Mouse (Mus musculus) hindbrain, embryonic 12.5 days (tissue): ENCODE measurements around the gene Map3k1. TPM values are rescaled to one million over a fixed set of nuclear protein-coding genes. Genes with fewer than 3 reads are reported as not detected.

Experiments
- ATAC-seq: fragments of 200-750 bp; cut with Nextera tagmentation; 2 replicates; pipeline ENCODE4 v1.8.0; 2017; ENCODE audit warnings: moderate TSS enrichment; ENCODE audit not compliant: low FRiP score
- H3K27ac ChIP-seq: fragments of 300-500 bp; sonication (generic); 2 replicates; pipeline ENCODE4 v1.5.1; 2016; ENCODE audit warnings: mild to moderate bottlenecking
- H3K27me3 ChIP-seq: fragments of 300-500 bp; sonication (generic); 2 replicates; pipeline ENCODE4 v1.6.1; 2016; ENCODE audit warnings: mild to moderate bottlenecking
- H3K36me3 ChIP-seq: fragments of 300-500 bp; sonication (generic); 2 replicates; pipeline ENCODE4 v1.6.1; 2016; ENCODE audit warnings: mild to moderate bottlenecking
- H3K4me1 ChIP-seq: fragments of 300-500 bp; sonication (generic); 2 replicates; pipeline ENCODE4 v1.6.1; 2016
- H3K4me2 ChIP-seq: fragments of 300-500 bp; sonication (generic); replicated peaks from 2 replicates; pipeline ENCODE4 v1.6.1; 2016; ENCODE audit warnings: mild to moderate bottlenecking
- H3K4me3 ChIP-seq: fragments of 300-500 bp; sonication (generic); 2 replicates; pipeline ENCODE4 v1.5.1; 2016; ENCODE audit warnings: mild to moderate bottlenecking
- H3K9ac ChIP-seq: fragments of 300-500 bp; sonication (generic); 2 replicates; pipeline ENCODE4 v1.6.1; 2016; ENCODE audit warnings: mild to moderate bottlenecking, moderate library complexity
- H3K9me3 ChIP-seq: fragments of 300-500 bp; sonication (generic); replicated peaks from 2 replicates; pipeline ENCODE4 v1.6.1; 2016; ENCODE audit warnings: mild to moderate bottlenecking
- whole genome bisulfite sequencing: fragments of 180-500 bp; shearing (Covaris S2); methylation state at CpG from one replicate; pipeline ENCODE4 v1.1.7; 2016; 5-methylcytosine and 5-hydroxymethylcytosine counted together
- polyA plus RNA-seq: library from polyadenylated mRNA; unstranded; fragments of >200 nt; fragmentation: Nextera tagmentation; extraction: Ambion mirVana; gene quantifications from 2 replicates; pipeline ENCODE4 v1.2.1, GENCODE M21; 2016

Map3k1 gene
- polyA plus RNA-seq, 1 experiment from 2014 or later, result 14.3 TPM

DNA sequence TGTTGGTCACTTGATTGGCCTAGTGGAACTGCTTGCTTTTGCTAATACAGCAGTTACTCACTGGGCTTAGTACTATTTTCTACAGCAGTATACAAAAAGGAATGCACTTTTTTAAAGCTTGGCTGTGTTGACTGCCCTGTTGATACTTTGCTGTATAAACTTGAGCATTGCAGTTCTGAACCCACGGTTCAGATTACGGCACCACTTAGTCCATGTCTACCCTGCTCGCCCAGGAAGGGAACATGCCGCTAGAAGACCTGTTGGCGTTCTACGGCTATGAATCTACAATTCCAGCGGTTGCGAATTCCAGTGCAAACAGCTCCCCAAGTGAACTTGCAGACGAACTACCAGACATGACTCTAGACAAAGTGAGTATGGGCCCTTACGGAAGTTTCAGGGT lies 105.4 kb downstream of the Map3k1 start:
- Histone ChIP-seq H3K4me2 (no peak overlapping the region), H3K4me1 (no peaks in the 10 kb centered on the region), H3K27ac (no peak overlapping the region), H3K36me3 (peaks cover 65% of the 10 kb centered on the region), H3K4me3 (no peak overlapping the region), H3K27me3 (no peaks in the 10 kb centered on the region), H3K9ac (no peak overlapping the region), H3K9me3 (no peaks in the 10 kb centered on the region)
- ATAC-seq, result no peak
- 97% methylated on average over 10 of the region's 10 CpGs for WGBS

Other genes starting within 250 kb of the Map3k1 start
- gene Gm10198, start 216.2 kb downstream of the Map3k1 start, polyA plus RNA-seq, result not detected in 2 replicates
- gene Mier3, start 128.0 kb downstream of the Map3k1 start, polyA plus RNA-seq, result 25.0 and 26.3 TPM in 2 replicates